Mouse (Mus musculus) retina, postnatal 1 day (tissue): Measurements from ENCODE around the gene Sh3bgrl2.

Experiments used
- DNase-seq: peaks from one replicate; pipeline ENCODE4 v3.0.0-alpha.2; 2012

Gene Sh3bgrl2

DNA sequence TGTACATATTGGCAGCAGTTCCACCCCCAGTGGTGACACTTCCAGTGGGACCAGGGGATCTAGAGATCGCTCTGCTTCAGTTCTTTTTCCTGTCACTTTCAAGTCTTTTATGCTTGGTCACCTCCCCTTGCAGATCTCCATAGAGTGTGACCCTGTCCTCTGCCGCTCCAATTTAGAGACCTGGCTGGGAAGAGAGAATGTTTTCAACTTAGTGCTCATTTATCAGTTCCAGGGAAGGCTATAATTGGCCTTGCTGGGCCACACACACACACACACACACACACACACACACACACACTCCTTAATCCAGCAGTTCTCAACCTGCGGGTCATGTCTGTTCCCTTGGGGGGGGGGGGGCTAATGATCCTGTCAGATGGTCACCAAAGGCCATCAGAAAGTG is 86.6 kb downstream of the Sh3bgrl2 start:
- peak; percentile 74 for DNase-seq

DNA sequence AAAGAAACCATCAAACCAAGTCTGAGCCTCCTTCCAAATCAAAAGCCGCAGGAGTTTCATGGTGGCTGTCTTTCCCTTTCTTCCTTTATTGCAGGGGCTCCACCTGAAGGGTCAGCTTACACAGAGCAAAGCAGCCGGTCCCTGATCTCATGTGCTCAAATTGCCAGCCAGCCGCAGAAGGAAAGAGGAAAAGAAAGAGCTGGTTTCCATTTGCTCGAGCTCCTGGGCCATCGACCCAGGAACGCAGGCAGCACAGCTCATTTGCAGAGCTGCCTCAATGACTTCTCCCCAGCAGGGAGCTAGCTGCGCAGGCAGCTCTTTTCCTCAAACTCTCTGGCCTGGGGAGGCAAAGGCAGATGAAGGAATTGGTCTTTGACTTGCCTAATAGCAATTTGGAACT is 87.9 kb downstream of the Sh3bgrl2 start:
- DNase-seq, result peak; percentile 24

- peak; percentile 33 for DNase-seq
Measured at GRCm38 (mm10) chr9:83643139-83643538, 95.0 kb downstream of the Sh3bgrl2 start.

- DNase-seq, result no peak
Measured at GRCm38 (mm10) chr9:83643833-83644232, 95.7 kb downstream of the Sh3bgrl2 start.

DNA sequence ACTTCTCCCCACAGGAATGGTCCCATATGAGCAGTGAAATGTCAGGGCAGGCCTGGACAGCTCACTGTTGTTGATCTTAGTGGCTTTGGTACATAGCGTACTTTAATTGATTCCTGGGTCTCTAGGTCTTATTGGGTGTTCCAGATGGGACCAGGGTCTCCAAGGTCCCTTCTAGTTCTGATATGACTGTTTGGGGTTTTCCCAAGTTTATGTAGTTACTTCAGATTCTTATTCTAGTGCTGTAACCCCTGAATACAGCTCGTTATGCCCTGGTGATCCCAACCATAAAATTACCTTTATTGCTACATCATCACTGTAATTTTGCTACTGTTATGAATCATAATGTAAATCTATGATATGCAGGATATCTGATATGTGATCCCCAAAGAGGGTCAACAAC is 98.1 kb downstream of the Sh3bgrl2 start:
- DNase-seq, result no peak

GRCm38 (mm10) chr9:83646691-83647090 is 98.6 kb downstream of the Sh3bgrl2 start:
- DNase-seq, result no peak

DNA sequence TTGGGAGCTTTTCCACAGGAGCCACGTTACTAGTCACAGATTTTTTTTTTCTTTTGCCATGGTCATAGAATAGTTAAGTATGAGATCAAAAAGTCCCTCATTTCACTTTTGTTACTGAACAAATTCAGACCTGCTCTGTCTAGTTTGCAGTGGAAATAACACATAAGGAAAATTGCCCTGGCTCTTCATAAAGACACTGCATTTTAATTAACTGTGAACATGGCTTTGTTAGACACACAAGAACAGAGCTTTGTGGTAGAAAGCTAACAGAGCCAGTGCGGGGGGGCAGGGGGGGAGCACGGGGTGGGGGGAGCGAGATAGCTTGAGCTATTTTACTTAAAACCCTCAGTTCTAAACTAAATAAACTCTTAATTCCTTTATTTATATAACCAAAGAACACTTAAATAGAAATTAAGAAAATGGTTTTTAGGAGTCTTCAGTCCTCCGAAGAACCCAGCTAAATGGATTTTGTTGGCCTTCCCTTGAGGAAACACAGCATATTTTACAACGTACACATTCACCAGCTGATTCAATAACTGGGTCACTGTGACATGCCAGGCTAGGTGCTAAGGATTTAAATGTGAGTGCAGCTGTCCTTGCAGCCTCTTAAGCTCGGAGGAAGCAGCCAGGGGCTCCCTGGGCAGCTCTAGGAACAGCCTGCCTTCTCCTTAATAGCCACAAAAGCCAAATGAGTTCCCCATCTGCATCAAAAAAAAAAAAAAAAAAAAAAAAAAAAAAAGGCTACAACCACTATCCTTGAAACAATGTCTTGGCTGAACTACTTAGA is 100.0 kb downstream of the Sh3bgrl2 start:
- peak; percentile 92 for DNase-seq

GRCm38 (mm10) chr9:83648733-83649132 is 100.6 kb downstream of the Sh3bgrl2 start:
- peak; percentile 88 for DNase-seq

DNA sequence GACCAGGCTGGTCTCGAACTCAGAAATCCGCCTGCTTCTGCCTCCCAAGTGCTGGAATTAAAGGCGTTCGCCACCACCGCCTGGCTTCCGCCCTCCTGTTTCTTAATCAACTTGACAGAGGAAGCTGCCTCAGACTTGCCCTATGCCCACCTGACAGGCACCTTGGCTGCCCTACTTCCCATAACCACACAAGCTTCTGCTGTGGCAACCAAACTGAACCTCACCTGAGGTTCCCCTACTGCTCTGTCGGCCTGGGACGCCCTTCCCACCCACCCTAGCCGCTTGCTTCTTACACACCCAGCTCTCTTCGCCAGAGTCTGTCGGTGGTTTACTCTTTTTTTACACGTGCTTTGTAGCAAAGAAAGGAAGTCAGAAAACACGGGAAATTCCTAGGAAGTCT is 103.9 kb downstream of the Sh3bgrl2 start:
- no peak for DNase-seq

- peak; percentile 37 for DNase-seq
Measured at GRCm38 (mm10) chr9:83652590-83653172, 104.6 kb downstream of the Sh3bgrl2 start.

- DNase-seq, result no peak
Measured at GRCm38 (mm10) chr9:83654601-83655000, 106.5 kb downstream of the Sh3bgrl2 start.

- no peak for DNase-seq
Measured at GRCm38 (mm10) chr9:83656960-83657651, 109.0 kb downstream of the Sh3bgrl2 start.

DNA sequence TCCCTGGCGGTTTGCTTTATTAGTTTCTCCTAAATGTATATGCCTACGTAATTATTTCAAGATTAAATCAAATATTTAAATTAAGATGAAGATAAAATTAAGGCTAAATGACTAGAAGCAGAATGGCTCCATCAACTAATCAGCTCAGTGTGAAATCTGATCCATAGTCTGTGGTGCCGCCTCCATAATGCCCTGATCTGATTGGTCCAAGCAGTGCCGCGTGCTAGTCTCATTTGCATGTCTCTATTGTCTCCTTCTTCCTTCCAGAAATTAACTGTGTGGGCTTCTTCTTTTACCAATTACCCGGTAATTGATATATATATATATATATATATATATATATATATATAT is 109.5 kb downstream of the Sh3bgrl2 start:
- peak; percentile 53 for DNase-seq

- DNase-seq, result no peak
Measured at GRCm38 (mm10) chr9:83659081-83659480, 111.0 kb downstream of the Sh3bgrl2 start.

DNA sequence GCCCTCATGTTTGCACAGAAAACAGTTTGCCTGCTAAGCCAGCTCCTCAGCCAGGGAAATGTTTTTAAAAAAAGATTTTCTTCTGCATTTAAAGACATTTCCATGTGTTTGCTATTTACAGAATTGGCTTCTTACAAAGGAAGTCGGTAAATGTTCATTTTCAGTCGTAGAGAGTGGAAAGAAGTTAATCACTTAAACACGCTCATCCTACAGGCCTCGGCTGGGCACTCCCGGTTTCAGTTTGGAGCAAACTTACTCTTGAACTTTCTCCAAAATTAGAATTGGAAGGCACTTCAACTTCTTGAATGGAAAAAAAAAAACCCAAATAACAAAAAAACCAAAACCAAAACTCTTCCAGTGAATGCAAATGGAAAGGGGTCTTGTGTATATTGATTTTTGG is 113.7 kb downstream of the Sh3bgrl2 start:
- no peak for DNase-seq

GRCm38 (mm10) chr9:83663981-83664897 is 116.1 kb downstream of the Sh3bgrl2 start:
- peak; percentile 98 for DNase-seq

GRCm38 (mm10) chr9:83664951-83665350 is 116.8 kb downstream of the Sh3bgrl2 start:
- no peak for DNase-seq

DNA sequence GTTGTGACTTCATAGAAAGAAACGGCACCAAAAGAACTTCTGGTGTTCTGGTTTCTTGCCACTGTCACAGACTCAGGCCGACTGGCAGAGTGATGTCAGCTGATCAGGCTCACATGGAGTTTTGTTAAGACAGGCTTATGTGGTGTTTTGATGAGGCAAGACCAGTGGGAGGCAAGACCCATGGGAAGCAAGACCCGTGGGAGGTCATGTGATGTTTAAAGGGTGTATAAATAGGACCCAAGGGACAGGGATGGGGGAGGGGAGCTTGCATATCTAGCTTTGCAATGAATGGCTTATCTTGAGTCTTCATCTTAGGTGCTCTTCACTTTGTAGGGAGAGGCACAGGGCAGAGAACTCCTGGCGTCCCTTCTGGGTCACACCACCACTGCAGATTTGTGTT is 118.9 kb downstream of the Sh3bgrl2 start:
- DNase-seq, result no peak

DNA sequence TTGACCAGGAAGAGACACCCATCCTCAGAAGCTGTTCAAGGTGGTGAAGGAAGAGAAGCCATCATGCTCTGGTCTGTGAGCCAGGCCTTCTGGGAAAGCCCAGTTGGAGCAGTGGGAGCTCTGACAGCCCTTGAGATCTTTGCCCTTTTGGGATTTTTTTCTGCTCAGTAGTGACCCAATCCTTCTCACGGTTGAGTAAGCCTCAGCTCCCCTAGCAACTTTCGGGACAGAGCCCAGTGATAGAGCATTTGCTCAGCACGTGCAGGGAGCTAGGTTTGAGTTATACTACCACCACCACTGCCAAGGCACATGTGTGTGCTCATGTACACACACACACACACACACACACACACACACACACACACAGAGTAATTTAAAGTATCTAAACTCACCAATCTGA is 131.5 kb downstream of the Sh3bgrl2 start:
- no peak for DNase-seq

DNA sequence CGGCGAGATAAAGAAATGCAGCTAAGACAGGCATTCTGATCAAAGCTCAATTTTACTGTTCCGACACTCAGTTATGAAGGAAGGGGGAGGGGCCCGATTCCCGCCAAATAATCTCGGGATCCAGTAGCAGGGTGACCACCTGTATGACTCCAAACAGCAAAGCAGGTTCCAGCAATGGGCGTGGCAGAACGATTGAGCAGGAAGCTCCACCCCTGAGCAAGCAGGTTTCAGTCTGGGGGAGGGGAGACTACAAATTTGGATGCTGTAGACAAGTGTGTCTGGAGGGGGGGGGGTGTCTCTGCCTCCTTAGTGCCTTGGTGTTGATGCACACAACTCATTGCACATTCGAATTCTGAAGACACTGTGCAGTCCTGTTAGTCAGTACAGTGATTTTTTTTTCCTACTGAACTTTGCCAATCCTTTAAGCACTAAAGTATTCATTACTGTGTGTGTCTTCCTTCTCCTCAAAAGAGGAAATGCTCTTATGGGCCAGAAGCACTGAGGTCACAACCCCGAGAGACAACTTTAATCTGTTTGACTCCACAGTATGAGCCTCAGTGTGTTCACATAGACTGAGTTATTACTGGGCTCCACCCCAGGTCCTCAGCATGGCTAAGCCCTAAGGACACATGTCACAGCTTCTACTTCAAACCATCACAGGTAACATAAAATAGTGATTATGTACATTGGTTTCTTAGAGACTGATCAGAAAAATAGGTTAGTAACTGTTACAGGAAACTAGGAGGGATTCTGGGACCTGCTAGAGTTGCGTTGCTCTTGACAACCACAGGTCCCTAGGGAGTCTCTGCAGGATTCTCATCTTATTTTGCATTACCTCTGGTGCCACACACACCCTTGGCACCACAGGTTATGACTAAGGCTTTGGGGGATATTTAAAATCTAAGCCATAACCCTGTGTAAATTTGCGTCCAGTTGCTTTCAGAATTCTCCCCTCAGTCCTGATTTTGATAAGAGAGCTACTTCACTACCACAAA is 133.8 kb downstream of the Sh3bgrl2 start:
- no peak for DNase-seq

- peak; percentile 98 for DNase-seq
Measured at GRCm38 (mm10) chr9:83686511-83687100, 138.5 kb downstream of the Sh3bgrl2 start.
